Mouse (Mus musculus): ENCODE data around the gene Zfp46. TPM values are rescaled to one million over a fixed set of nuclear protein-coding genes. Genes with fewer than 3 reads are reported as not detected.

The Zfp46 gene
- polyA plus RNA-seq, 1 experiment from 2014 or later = 1.9 TPM

DNA sequence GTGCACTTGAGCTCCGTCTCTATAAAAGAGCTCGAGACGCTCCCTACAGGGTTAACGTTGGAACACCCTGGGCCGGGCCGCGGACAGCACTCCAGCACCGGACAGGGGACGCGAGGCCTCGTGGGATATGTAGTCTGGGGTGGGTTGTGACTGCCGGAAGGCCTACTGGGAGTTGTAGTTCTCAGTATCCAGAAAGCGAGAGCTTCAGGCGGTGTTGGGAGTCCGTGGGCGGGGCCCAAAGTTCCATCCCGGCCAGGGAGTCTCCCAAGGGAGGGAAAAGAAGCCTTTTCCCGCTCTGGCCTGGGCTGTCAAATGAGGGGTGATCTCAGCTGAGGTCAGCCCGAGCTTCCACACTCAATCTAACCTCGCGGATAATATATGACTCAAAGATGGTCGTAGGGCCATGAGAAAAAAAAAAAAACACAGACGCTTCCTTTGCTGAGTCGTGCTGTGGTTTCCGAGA, 896 bp downstream of the Zfp46 start:
- ATAC-seq (peak; percentile 93), DNase-seq (peak; percentile 92)
- Histone ChIP-seq H3K4me3 (ENCODE audit: low read depth, low read length) (peak overlapping the region; percentile 73), H3K9ac (replicated peaks) (peak overlapping the region; percentile 72), H3K27me3 (ENCODE audit: insufficient read depth, low read length) (no peaks in the 10 kb centered on the region), H3K4me2 (ENCODE audit: low read depth, low read length) (peak overlapping the region; percentile 91), H3K27ac (ENCODE audit: low read depth) (peak overlapping the region; percentile 77), H3K4me1 (ENCODE audit: insufficient read depth) (peaks cover 12% of the 10 kb centered on the region), H3K36me3 (replicated peaks; ENCODE audit: insufficient read depth, low read length) (peaks cover 21% of the 10 kb centered on the region), H3K9me3 (ENCODE audit: low read length) (no peaks in the 10 kb centered on the region)
- WGBS (ENCODE audit: insufficient replicate concordance) = 1% methylated on average over 25 of the region's 25 CpGs
- TF ChIP-seq EP300 (IDR thresholded peaks at IDR 0.05; ENCODE audit: low read depth) (0 out of 2 replicates have a peak, but pooled peaks have one; percentile 48), CTCF (IDR thresholded peaks at IDR 0.05; ENCODE audit: low read depth) (0 out of 2 replicates have a peak, but pooled peaks have one; percentile 2)

DNA sequence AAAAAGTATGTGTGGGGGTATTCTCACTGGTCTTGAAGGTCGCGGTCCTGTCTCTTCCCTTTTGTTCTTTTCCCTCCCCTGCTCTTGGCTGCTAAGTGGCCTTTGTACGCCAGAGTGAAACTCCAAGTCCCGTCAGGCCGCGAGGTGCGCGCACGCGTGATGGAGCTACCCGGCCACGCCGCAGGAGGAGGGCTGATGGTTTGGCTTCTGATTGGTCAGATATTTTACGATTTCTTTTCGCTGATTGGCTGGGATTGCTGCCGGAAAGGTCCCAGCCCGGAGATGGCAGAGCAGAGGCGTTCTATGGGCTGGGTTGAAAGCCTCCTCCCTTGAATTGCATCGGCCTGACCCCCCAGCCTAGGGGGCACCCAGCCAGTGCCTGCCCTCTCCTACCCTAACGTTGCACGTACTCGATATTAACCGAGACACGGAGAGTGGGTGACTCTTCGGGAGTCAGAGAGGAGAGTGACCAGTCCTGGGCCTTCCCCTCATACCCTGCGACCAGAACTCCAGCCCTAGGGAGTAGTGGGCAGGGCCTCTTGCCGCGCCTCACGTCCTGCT, 1.4 kb downstream of the Zfp46 start:
- Histone ChIP-seq H3K27me3 (ENCODE audit: insufficient read depth, low read length) (no peaks in the 10 kb centered on the region), H3K4me1 (ENCODE audit: insufficient read depth) (peaks cover 12% of the 10 kb centered on the region), H3K9me3 (ENCODE audit: low read length) (no peaks in the 10 kb centered on the region), H3K4me2 (ENCODE audit: low read depth, low read length) (peak overlapping the region; percentile 91), H3K27ac (ENCODE audit: low read depth) (peak overlapping the region; percentile 77), H3K4me3 (ENCODE audit: low read depth, low read length) (peak overlapping the region; percentile 73), H3K36me3 (replicated peaks; ENCODE audit: insufficient read depth, low read length) (peaks cover 26% of the 10 kb centered on the region), H3K9ac (replicated peaks) (peak overlapping the region; percentile 72)
- ATAC-seq (peak; percentile 91), DNase-seq (peak; percentile 95)
- TF ChIP-seq CTCF (IDR thresholded peaks at IDR 0.05; ENCODE audit: low read depth) (no peak), EP300 (IDR thresholded peaks at IDR 0.05; ENCODE audit: low read depth) (0 out of 2 replicates have a peak, but pooled peaks have one; percentile 4)
- WGBS (ENCODE audit: insufficient replicate concordance) = under 1% methylated on average over 29 of the region's 29 CpGs

DNA sequence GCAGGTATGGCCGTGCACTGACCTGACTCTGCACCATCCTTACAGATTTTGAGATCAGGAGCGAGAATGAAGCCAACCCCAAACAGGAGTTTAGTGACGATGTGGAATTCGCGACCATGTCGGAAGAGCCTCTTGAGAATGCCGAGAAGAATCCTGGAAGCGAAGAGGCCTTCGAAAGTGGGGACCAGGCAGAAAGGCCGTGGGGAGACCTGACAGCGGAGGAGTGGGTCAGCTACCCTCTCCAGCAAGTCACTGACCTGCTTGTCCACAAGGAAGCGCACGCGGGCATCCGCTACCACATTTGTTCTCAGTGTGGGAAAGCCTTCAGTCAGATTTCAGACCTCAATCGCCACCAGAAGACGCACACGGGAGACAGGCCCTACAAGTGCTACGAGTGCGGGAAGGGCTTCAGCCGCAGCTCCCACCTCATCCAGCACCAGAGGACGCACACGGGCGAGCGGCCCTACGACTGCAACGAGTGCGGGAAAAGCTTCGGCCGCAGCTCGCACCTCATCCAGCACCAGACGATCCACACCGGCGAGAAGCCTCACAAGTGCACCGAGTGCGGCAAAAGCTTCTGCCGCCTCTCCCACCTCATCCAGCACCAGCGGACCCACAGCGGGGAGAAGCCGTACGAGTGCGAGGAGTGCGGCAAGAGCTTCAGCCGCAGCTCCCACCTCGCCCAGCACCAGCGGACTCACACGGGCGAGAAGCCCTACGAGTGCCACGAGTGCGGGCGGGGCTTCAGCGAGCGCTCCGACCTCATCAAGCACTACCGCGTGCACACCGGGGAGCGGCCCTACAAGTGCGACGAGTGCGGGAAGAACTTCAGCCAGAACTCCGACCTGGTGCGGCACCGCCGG, 5.7 kb downstream of the Zfp46 start:
- H3K27me3 ChIP-seq (ENCODE audit: insufficient read depth, low read length) = no peaks in the 10 kb centered on the region
- 88% methylated on average over 66 of the region's 66 CpGs for WGBS (ENCODE audit: insufficient replicate concordance)
- peaks cover 6% of the 10 kb centered on the region for H3K4me1 ChIP-seq (ENCODE audit: insufficient read depth)
- peaks cover 41% of the 10 kb centered on the region for H3K36me3 ChIP-seq (replicated peaks; ENCODE audit: insufficient read depth, low read length)
- H3K4me2 ChIP-seq (ENCODE audit: low read depth, low read length) = no peak overlapping the region
- TF ChIP-seq EP300 (IDR thresholded peaks at IDR 0.05; ENCODE audit: low read depth) (no peak), CTCF (IDR thresholded peaks at IDR 0.05; ENCODE audit: low read depth) (no peak)
- ATAC-seq (no peak), DNase-seq (no peak)
- H3K9ac ChIP-seq (replicated peaks) = no peak overlapping the region
- no peaks in the 10 kb centered on the region for H3K9me3 ChIP-seq (ENCODE audit: low read length)
- no peak overlapping the region for H3K27ac ChIP-seq (ENCODE audit: low read depth)
- no peak overlapping the region for H3K4me3 ChIP-seq (ENCODE audit: low read depth, low read length)

DNA sequence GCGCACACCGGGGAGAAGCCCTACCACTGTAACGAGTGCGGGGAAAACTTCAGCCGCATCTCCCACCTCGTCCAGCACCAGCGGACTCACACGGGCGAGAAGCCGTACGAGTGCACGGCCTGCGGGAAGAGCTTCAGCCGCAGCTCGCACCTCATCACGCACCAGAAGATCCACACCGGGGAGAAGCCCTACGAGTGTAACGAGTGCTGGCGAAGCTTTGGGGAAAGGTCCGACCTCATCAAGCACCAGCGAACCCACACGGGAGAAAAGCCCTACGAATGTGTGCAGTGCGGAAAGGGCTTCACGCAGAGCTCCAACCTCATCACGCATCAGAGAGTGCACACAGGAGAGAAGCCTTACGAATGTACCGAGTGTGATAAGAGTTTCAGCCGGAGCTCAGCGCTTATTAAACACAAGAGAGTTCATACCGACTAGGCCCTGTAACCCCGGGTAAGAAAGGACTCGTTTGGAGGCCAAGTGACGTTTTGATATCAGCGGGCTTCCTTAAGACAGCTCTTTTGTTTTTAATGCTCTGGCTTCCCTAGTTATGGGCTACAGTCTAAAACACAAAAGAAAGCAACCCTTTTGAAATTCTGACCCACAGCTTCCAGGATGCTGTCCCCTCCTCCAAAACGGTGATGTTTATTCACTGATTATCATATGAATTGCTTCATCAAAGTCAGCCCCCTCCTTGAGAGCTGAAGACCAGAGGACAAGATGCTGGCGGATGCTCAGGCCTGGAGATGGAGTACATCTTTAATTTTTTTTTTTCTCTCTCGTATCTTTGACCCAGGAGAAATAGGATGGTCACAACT, 6.5 kb downstream of the Zfp46 start:
- Histone ChIP-seq H3K36me3 (replicated peaks; ENCODE audit: insufficient read depth, low read length) (peaks cover 41% of the 10 kb centered on the region), H3K4me3 (ENCODE audit: low read depth, low read length) (no peak overlapping the region), H3K9me3 (ENCODE audit: low read length) (no peaks in the 10 kb centered on the region), H3K4me2 (ENCODE audit: low read depth, low read length) (no peak overlapping the region), H3K9ac (replicated peaks) (no peak overlapping the region), H3K4me1 (ENCODE audit: insufficient read depth) (peaks cover 6% of the 10 kb centered on the region), H3K27me3 (ENCODE audit: insufficient read depth, low read length) (no peaks in the 10 kb centered on the region), H3K27ac (ENCODE audit: low read depth) (no peak overlapping the region)
- no peak for TF ChIP-seq EP300 (IDR thresholded peaks at IDR 0.05; ENCODE audit: low read depth)
- TF ChIP-seq CTCF (IDR thresholded peaks at IDR 0.05; ENCODE audit: low read depth) = no peak
- WGBS (ENCODE audit: insufficient replicate concordance) = 86% methylated on average over 39 of the region's 39 CpGs
- ATAC-seq (no peak), DNase-seq (no peak)

DNA sequence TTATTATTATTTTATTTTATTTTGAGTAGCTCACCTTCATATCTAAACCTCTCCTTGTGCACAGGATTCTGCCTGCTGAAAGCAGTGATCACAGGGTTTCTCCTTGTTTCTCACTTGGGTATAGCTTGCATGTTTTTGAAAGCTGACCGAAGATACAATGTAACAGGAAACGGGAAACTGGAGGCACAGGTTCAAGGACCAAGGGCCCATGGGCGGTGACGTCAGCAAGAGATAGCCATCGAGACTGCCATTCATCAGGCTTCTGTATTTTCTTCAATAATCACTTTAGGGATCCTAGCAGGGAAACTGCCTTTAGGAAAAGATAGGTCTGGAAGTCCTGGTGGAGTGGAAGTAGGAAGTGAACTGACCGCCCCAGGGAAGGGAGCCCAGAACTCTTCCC, 7.2 kb downstream of the Zfp46 start:
- WGBS (ENCODE audit: insufficient replicate concordance) = 81% methylated on average over 6 of the region's 6 CpGs
- no peak overlapping the region for H3K4me2 ChIP-seq (ENCODE audit: low read depth, low read length)
- no peaks in the 10 kb centered on the region for H3K9me3 ChIP-seq (ENCODE audit: low read length)
- TF ChIP-seq CTCF (IDR thresholded peaks at IDR 0.05; ENCODE audit: low read depth) (no peak), EP300 (IDR thresholded peaks at IDR 0.05; ENCODE audit: low read depth) (no peak)
- H3K27ac ChIP-seq (ENCODE audit: low read depth) = no peak overlapping the region
- no peaks in the 10 kb centered on the region for H3K27me3 ChIP-seq (ENCODE audit: insufficient read depth, low read length)
- ATAC-seq = no peak
- peaks cover 41% of the 10 kb centered on the region for H3K36me3 ChIP-seq (replicated peaks; ENCODE audit: insufficient read depth, low read length)
- H3K9ac ChIP-seq (replicated peaks) = no peak overlapping the region
- no peak overlapping the region for H3K4me3 ChIP-seq (ENCODE audit: low read depth, low read length)
- peaks cover 1% of the 10 kb centered on the region for H3K4me1 ChIP-seq (ENCODE audit: insufficient read depth)
- no peak for DNase-seq

Data from liver, postnatal 0 days (tissue).